Mouse (Mus musculus): Measurements from ENCODE around the gene Cd200r2. TPM values are rescaled to one million over a fixed set of nuclear protein-coding genes. Genes with fewer than 3 reads are reported as not detected.
"Not testable (repeated sequence)": the region's sequence is repeated elsewhere in the genome, so short reads cannot be mapped to it uniquely, and the experiment has no call there.

The Cd200r2 gene
- 0.68 and 1.3 TPM in 2 replicates for total RNA-seq (2014; fragmentation: Nextera tagmentation)
- 3.4 and 3.9 TPM in 2 replicates for total RNA-seq (2017)
- not detected in 2 replicates for polyA plus RNA-seq (2012)

DNA sequence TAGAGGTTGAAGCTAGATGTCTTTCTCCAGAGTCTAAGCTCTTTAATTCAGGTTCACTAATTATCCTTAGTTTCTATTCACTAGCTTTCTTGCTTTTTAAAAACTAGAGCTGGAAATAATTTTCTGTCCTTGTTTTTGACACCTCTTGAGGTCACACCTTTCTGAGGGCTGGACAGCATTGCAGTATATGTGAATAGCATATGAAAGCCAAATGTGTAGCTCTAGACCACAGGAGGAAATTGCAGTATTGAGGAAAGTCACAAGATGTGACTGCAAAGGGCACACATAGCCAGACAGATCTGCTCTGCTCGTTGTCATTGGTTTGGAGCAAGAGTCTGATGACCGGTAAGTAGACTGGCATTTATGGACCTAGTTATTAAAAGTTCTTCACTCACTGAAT is at the start of gene Cd200r2:
TSS of gene Cd200r2 (plus strand) at position 301 of the 400 bp plus-strand sequence.
- Histone ChIP-seq H3K9me3 (replicated peaks) (no peaks in the 10 kb centered on the region), H3K4me3 (ENCODE audit: low read depth, low read length) (no peak within 1 kb of the TSS), H3K27me3 (ENCODE audit: insufficient read depth, low read length) (no peaks in the 10 kb centered on the region), H3K4me1 (ENCODE audit: insufficient read depth, low read depth, low read length) (no peaks in the 10 kb centered on the region; the same call in 1 of the 2 replicates), H3K36me3 (replicated peaks) (no peaks in the 10 kb centered on the region)
- DNase-seq (ENCODE audit: low spot score) (no peak), ATAC-seq (ENCODE audit: extremely low read depth, insufficient number of reproducible peaks, low FRiP score, poor library complexity, severe bottlenecking) (no peak)
- TF ChIP-seq TAL1 (conservative IDR thresholded peaks at IDR 0.05; ENCODE audit: low read depth, low read length) (no peak), CTCF (IDR thresholded peaks at IDR 0.05; ENCODE audit: low read depth, low read length) (no peak), GATA2 (IDR thresholded peaks at IDR 0.05; ENCODE audit: borderline replicate concordance, low read depth, low read length) (no peak), GATA1 (IDR thresholded peaks at IDR 0.05; ENCODE audit: borderline replicate concordance, low read length) (no peak), POLR2AphosphoS5 (IDR thresholded peaks at IDR 0.05; ENCODE audit: insufficient replicate concordance, low read depth, low read length) (no peak)

DNA sequence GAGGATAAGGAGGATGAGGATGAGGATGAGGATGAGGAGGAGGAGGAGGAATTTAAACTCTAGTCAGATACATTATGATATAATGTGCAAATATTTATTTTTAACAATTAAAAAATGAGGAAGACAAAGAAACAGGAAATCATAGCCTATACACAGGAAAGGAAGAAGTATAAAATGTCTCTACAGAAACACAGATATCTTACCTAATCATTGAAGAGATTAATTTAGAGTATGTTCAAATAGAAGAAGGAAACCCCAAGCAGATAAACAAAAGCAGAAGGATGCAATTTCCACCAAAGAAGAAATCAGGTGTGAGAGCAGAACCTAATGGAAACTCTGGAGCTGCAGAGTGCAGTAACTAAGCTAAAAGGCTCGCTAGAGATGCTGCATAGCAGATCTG is 48.9 kb upstream of the Cd200r2 start:
- no peaks in the 10 kb centered on the region for H3K36me3 ChIP-seq (replicated peaks)
- H3K27me3 ChIP-seq (ENCODE audit: insufficient read depth, low read length), result no peaks in the 10 kb centered on the region
- ATAC-seq (ENCODE audit: extremely low read depth, insufficient number of reproducible peaks, low FRiP score, poor library complexity, severe bottlenecking), result no peak
- peaks cover 30% of the 10 kb centered on the region for H3K4me1 ChIP-seq (ENCODE audit: insufficient read depth, low read depth, low read length)
- TF ChIP-seq GATA1 (IDR thresholded peaks at IDR 0.05; ENCODE audit: borderline replicate concordance, low read length) (no peak), GATA2 (IDR thresholded peaks at IDR 0.05; ENCODE audit: borderline replicate concordance, low read depth, low read length) (no peak), POLR2AphosphoS5 (IDR thresholded peaks at IDR 0.05; ENCODE audit: insufficient replicate concordance, low read depth, low read length) (no peak), CTCF (IDR thresholded peaks at IDR 0.05; ENCODE audit: low read depth, low read length) (no peak), TAL1 (conservative IDR thresholded peaks at IDR 0.05; ENCODE audit: low read depth, low read length) (no peak)
- no peak overlapping the region for H3K4me3 ChIP-seq (ENCODE audit: low read depth, low read length)
- no peak for DNase-seq (ENCODE audit: low spot score)
- H3K9me3 ChIP-seq (replicated peaks), result no peaks in the 10 kb centered on the region

DNA sequence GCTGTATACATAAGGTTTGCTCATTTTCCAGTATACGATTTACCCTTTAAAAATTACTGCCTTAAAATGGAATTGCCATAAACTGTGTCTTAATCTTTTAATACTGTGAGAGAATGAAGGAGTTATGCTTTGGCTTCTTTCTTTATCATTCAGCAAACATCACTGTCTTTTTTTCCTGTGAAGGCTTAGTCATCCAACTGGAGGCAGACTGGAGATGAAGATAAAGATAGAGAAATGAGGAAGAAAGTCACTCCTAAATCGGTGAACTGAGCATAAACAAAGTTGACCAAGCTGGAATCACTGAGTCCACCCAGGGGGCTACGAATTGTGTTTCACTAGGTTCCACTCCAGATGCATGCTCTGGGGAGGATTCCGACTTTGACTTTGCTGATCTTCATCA is 46.4 kb upstream of the Cd200r2 start:
- ATAC-seq (ENCODE audit: extremely low read depth, insufficient number of reproducible peaks, low FRiP score, poor library complexity, severe bottlenecking) (peak; percentile 81), DNase-seq (ENCODE audit: low spot score) (no peak)
- TF ChIP-seq GATA2 (IDR thresholded peaks at IDR 0.05; ENCODE audit: borderline replicate concordance, low read depth, low read length), result no peak
- TF ChIP-seq TAL1 (conservative IDR thresholded peaks at IDR 0.05; ENCODE audit: low read depth, low read length), result no peak; the same call in 1 of the 2 replicates
- no peak for TF ChIP-seq CTCF (IDR thresholded peaks at IDR 0.05; ENCODE audit: low read depth, low read length)
- TF ChIP-seq GATA1 (IDR thresholded peaks at IDR 0.05; ENCODE audit: borderline replicate concordance, low read length), result no peak
- TF ChIP-seq POLR2AphosphoS5 (IDR thresholded peaks at IDR 0.05; ENCODE audit: insufficient replicate concordance, low read depth, low read length), result no peak
- peaks cover 30% of the 10 kb centered on the region for H3K4me1 ChIP-seq (ENCODE audit: insufficient read depth, low read depth, low read length)
- H3K9me3 ChIP-seq (replicated peaks), result peaks cover 2% of the 10 kb centered on the region; the same call in 1 of the 2 replicates
- H3K36me3 ChIP-seq (replicated peaks), result no peaks in the 10 kb centered on the region
- H3K27me3 ChIP-seq (ENCODE audit: insufficient read depth, low read length), result no peaks in the 10 kb centered on the region
- H3K4me3 ChIP-seq (ENCODE audit: low read depth, low read length), result no peak overlapping the region

DNA sequence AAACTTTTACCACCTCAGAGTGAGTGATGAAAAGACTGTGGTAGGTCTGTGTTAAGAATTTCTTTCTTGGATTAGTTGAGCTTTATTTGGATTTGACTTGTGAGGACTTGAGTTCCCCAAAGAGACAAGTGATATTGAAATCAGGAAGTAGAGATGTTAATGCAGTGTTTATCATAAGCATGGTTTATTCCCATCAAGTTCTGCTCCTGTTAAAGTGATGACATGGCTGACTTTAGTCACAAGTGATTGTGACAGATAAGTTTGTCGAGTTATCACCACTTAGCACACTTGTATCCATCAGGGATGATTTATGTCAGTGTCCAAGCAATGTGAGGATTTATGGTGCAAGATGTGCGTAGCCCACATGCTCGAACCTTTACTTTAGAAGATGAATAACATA is 34.6 kb upstream of the Cd200r2 start:
- no peak for DNase-seq (ENCODE audit: low spot score)
- Histone ChIP-seq H3K4me1 (ENCODE audit: insufficient read depth, low read depth, low read length) (peaks cover 5% of the 10 kb centered on the region; the same call in 1 of the 2 replicates), H3K36me3 (replicated peaks) (no peaks in the 10 kb centered on the region), H3K4me3 (ENCODE audit: low read depth, low read length) (no peak overlapping the region), H3K9me3 (replicated peaks) (no peaks in the 10 kb centered on the region), H3K27me3 (ENCODE audit: insufficient read depth, low read length) (peaks cover 5% of the 10 kb centered on the region; the same call in 1 of the 2 replicates)
- ATAC-seq (ENCODE audit: extremely low read depth, insufficient number of reproducible peaks, low FRiP score, poor library complexity, severe bottlenecking), result peak; percentile 40
- TF ChIP-seq TAL1 (conservative IDR thresholded peaks at IDR 0.05; ENCODE audit: low read depth, low read length) (no peak), CTCF (IDR thresholded peaks at IDR 0.05; ENCODE audit: low read depth, low read length) (no peak)

DNA sequence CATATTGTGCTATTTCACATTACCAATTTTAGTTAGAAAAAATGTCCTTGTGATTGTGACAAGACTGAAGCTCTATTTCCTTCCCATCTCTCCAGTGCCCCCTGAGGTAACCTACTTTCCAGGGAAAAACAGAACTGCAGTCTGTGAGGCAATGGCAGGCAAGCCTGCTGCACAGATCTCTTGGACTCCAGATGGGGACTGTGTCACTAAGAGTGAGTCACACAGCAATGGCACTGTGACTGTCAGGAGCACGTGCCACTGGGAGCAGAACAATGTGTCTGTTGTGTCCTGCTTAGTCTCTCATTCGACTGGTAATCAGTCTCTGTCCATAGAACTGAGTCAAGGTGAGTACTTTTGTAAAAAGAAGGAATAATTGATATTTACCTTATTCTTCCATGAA is 33.7 kb upstream of the Cd200r2 start:
- not testable (repeated sequence) for DNase-seq (ENCODE audit: low spot score); H3K4me1 ChIP-seq (ENCODE audit: insufficient read depth, low read depth, low read length); H3K36me3 ChIP-seq (replicated peaks); H3K4me3 ChIP-seq (ENCODE audit: low read depth, low read length); H3K9me3 ChIP-seq (replicated peaks); H3K27me3 ChIP-seq (ENCODE audit: insufficient read depth, low read length)
- peak; percentile 41; the same call in 1 of the 2 replicates for ATAC-seq (ENCODE audit: extremely low read depth, insufficient number of reproducible peaks, low FRiP score, poor library complexity, severe bottlenecking)

DNA sequence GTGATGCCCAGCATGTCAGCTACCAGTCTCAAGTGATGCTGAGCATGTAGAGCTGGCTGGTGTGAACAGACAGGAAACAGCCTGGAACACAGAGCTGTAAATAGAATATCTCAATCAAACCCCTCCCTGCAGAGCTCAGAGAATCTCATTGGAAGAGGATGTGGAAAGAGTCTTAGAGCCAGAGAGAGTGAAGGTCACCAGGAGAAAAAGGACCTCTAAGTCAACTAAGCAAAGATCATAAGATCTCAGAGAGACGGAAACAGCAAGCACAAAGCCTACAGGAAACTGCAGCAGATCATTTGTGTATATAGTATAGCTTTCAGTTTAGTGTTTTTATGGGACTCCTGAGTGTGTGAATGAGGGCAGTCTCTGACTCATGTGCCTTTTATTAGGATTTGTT is 8.3 kb downstream of the Cd200r2 start:
- ATAC-seq (ENCODE audit: extremely low read depth, insufficient number of reproducible peaks, low FRiP score, poor library complexity, severe bottlenecking) (no peak), DNase-seq (ENCODE audit: low spot score) (no peak)
- peaks cover 13% of the 10 kb centered on the region for H3K4me1 ChIP-seq (ENCODE audit: insufficient read depth, low read depth, low read length)
- no peak overlapping the region for H3K4me3 ChIP-seq (ENCODE audit: low read depth, low read length)
- H3K9me3 ChIP-seq (replicated peaks), result no peaks in the 10 kb centered on the region
- no peaks in the 10 kb centered on the region for H3K36me3 ChIP-seq (replicated peaks)
- TF ChIP-seq GATA1 (IDR thresholded peaks at IDR 0.05; ENCODE audit: borderline replicate concordance, low read length) (no peak), CTCF (IDR thresholded peaks at IDR 0.05; ENCODE audit: low read depth, low read length) (no peak), TAL1 (conservative IDR thresholded peaks at IDR 0.05; ENCODE audit: low read depth, low read length) (no peak), POLR2AphosphoS5 (IDR thresholded peaks at IDR 0.05; ENCODE audit: insufficient replicate concordance, low read depth, low read length) (no peak), GATA2 (IDR thresholded peaks at IDR 0.05; ENCODE audit: borderline replicate concordance, low read depth, low read length) (no peak)
- 0 out of 2 replicates have a peak, but pooled peaks cover 3% of the 10 kb centered on the region for H3K27me3 ChIP-seq (ENCODE audit: insufficient read depth, low read length)

DNA sequence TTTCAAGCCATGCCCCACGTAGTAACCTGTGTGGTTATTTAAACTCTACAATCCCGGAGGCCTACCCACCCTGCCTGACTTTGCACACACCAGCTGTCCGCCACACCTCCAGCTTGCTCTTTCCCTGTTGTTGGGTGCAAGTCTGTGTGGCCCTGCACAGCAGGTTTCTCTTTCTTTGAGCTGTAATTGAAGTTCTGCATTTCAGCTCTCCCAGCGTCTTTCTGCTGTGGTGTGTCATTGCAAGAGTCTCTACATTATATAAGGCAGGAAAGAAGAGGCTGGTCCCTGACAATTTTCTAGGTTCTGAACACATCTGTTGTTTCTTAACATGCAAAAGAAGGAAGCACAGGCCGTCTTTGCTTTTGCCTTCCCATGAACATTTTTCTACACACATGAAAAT is 9.7 kb downstream of the Cd200r2 start:
- H3K4me3 ChIP-seq (ENCODE audit: low read depth, low read length), result no peak overlapping the region
- ATAC-seq (ENCODE audit: extremely low read depth, insufficient number of reproducible peaks, low FRiP score, poor library complexity, severe bottlenecking), result no peak; the same call in 1 of the 2 replicates
- no peaks in the 10 kb centered on the region for H3K9me3 ChIP-seq (replicated peaks)
- H3K27me3 ChIP-seq (ENCODE audit: insufficient read depth, low read length), result 0 out of 2 replicates have a peak, but pooled peaks cover 3% of the 10 kb centered on the region
- no peak for DNase-seq (ENCODE audit: low spot score)
- peaks cover 13% of the 10 kb centered on the region for H3K4me1 ChIP-seq (ENCODE audit: insufficient read depth, low read depth, low read length)
- no peak for TF ChIP-seq POLR2AphosphoS5 (IDR thresholded peaks at IDR 0.05; ENCODE audit: insufficient replicate concordance, low read depth, low read length)
- TF ChIP-seq GATA1 (IDR thresholded peaks at IDR 0.05; ENCODE audit: borderline replicate concordance, low read length), result no peak
- no peak for TF ChIP-seq GATA2 (IDR thresholded peaks at IDR 0.05; ENCODE audit: borderline replicate concordance, low read depth, low read length)
- TF ChIP-seq TAL1 (conservative IDR thresholded peaks at IDR 0.05; ENCODE audit: low read depth, low read length), result no peak
- no peak for TF ChIP-seq CTCF (IDR thresholded peaks at IDR 0.05; ENCODE audit: low read depth, low read length)
- no peaks in the 10 kb centered on the region for H3K36me3 ChIP-seq (replicated peaks)

Data from G1E (cell line).